Mouse (Mus musculus): ENCODE results near the gene BC055324.

DNA sequence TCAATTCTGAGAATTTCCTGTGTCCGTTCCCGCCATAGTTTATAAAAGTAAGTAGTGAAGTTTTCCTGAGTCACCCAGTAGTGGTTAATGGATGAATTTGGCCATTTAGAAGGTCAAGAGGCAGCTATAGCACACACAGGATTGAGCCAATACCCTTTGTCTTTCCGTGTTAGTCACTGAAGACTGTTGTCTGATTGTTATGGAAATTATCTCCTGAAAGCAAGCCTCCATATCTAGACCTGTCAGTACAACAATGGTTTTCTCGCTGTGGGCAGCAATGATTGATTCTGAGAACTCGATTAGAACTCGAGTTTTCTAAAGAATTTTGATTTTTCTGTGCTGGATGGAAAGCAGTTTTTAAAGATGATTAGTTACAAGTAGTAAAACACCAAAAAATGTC, 25.2 kb upstream of the BC055324 start:
- TF ChIP-seq POLR2A (IDR thresholded peaks at IDR 0.05; ENCODE audit: insufficient read depth, low read length) (no peak), CTCF (IDR thresholded peaks at IDR 0.05; ENCODE audit: low read depth, low read length) (no peak)
